Comparison of ENCODE assay signal across 14 mouse cellular contexts in genomic region chr1:131293221-131293921, GRCm38 (mm10). TPM values are rescaled to one million over a fixed set of nuclear protein-coding genes. Genes with fewer than 3 reads are reported as not detected.
DNase-seq lines count a peak whose midpoint lies in the region; ATAC-seq lines count a peak whose summit lies in the region.
"Had no signal": no experiment of that assay in that cellular context is flagged by ENCODE, and none has a peak within 500 bp of the region (broad histone marks: within the 10 kb centered on the region; RNA-seq: fewer than 3 reads in every experiment).

No protein-coding gene starts in this region.

- peak; percentile 34; the same call in 1 of the 2 replicates for ATAC-seq in frontal cortex, adult (ENCODE audit: low TSS enrichment)

- DNase-seq in cerebellum, adult 11-12 months: peak; percentile 58
- DNase-seq in cerebellum, postnatal 36 days: no peak
- DNase-seq in frontal cortex, postnatal 10 days (ENCODE audit: low spot score in 2 of 2): no peak
- DNase-seq in 416B (ENCODE audit: low read depth): peak; percentile 24
- peak; percentile 55 to 61 for DNase-seq in cerebellum, postnatal 10 days
- DNase-seq in gastrocnemius, adult 18-20 months (ENCODE audit: low spot score): no peak
- DNase-seq in thymus, postnatal 36 days: no peak
- DNase-seq: adrenal gland, postnatal 10 days; kidney, adult 18-20 months; liver; lung, adult 2 months; midbrain, embryonic 14.5 days; thymus, adult 18-20 months had no signal

RNA-seq across cellular contexts. Expression of gene Ikbke, which starts 14.0 kb away (rescaled TPM):
- under 1 TPM; 0.48 to 0.81 TPM for total RNA-seq in gastrocnemius, adult 18-20 months (2021)

RNA-seq across cellular contexts. Expression of gene Rassf5, which starts 48.3 kb away (rescaled TPM):
- total RNA-seq in gastrocnemius, adult 18-20 months (2021): 1 to 10 TPM in 1 of 2 experiments, under 1 TPM in 1; 0.39 to 1.1 TPM

Comparison
In these comparisons a context has a peak if more than half of its experiments do, and no peak if none do; other contexts are left out.
1. DNase-seq: peak in cerebellum, adult 11-12 months (single experiment), 416B (single experiment) and cerebellum, postnatal 10 days (2 of 2); none in cerebellum, postnatal 36 days (0 of 2), frontal cortex, postnatal 10 days (0 of 2), gastrocnemius, adult 18-20 months (single experiment) and thymus, postnatal 36 days (0 of 2).